Mouse (Mus musculus) embryonic fibroblast, embryonic 13.5 days (primary cell): ENCODE measurements around the gene Gm20661.

ENCODE experiments used
- CTCF ChIP-seq: IDR thresholded peaks from 2 replicates; pipeline ENCODE4 v1.5.1; 2011; ENCODE audit warnings: mild to moderate bottlenecking, control low read depth, low read length, moderate library complexity, borderline replicate concordance; ENCODE audit not compliant: insufficient read depth
- POLR2A ChIP-seq: IDR thresholded peaks from 2 replicates; pipeline ENCODE4 v1.6.1; 2011; ENCODE audit warnings: low read depth, mild to moderate bottlenecking, control low read depth, low read length, moderate library complexity

DNA sequence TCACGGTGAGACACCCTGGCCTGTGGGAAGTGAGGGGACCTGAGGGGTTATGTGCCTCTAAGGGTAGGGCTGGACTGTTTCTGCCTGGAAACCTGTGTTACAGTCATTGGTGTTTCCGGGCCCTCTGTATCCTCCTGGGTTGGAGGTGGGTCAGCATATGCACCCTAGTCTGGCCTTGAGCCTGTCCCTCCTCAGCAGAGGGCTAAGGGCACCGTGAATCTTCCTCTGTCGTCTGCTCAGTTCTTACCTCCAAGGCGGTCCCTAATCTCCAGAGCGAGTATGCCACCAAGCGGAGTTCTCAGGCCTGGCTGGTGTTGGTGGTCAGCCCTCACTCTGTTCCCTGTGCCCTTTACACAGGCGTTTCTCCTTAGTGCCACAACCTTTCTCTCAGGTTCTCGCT is 19.9 kb upstream of the Gm20661 start:
- TF ChIP-seq CTCF (no peak), POLR2A (no peak)
